Mouse (Mus musculus): ENCODE measurements around the gene Gpr18. TPM values are rescaled to one million over a fixed set of nuclear protein-coding genes. Genes with fewer than 3 reads are reported as not detected.

The Gpr18 gene
- polyA plus RNA-seq, 2 experiments = 0.08 to 0.17 TPM

DNA sequence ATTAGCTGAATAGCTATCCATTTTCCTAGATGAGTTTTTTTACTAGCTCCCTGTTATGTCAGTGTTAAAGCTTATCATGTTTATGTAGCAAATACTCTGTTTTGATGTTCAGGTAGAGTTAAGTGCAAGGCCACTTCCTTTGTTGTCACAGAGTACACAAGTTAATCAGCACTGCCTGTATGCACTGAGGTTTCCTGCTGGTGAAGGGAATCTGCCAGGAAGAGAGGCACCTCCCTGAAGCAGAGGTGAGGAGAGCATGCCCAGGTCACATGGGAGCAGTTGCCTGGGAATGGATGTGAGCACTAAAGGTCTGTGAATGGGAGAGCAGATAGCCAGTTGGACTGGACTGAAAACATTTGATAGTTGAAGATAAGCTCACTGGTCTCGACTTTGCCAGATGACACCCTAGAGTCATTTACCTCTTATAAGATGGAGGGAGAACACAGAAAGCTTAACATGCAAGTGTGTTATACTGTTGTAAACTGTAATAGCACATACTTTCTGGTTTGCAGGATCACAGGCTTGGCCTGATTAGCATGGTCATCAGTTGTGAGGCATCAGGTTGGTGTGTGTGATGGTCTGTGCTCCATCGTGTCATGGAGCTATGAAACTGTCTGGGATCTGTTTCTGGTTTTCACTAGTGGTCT lies 35.9 kb upstream of the Gpr18 start:
- H3K4me3 ChIP-seq (ENCODE audit: insufficient read depth in 1 of 2, low read depth in 2 of 2, low read length in 2 of 2) = no peak overlapping the region
- no peaks in the 10 kb centered on the region for H3K9me3 ChIP-seq (ENCODE audit: control insufficient read depth, low read length)
- H3K27ac ChIP-seq = no peak overlapping the region
- no peak overlapping the region for H3K4me2 ChIP-seq (ENCODE audit: low read depth)
- peak in 1 of 3 experiments; percentile 22 for DNase-seq (ENCODE audit: low read depth in 3 of 3, low spot score in 3 of 3)
- peaks cover 10 to 19% of the 10 kb centered on the region in 2 experiments for H3K4me1 ChIP-seq (replicated peaks; ENCODE audit: control insufficient read depth in 2 of 2, insufficient read depth in 2 of 2, low read length in 1 of 2)
- 31% methylated on average over 2 of the region's 2 CpGs for WGBS (ENCODE audit: insufficient replicate concordance)
- TF ChIP-seq CTCF (IDR thresholded peaks at IDR 0.05; ENCODE audit: low read depth) (no peak), EP300 (IDR thresholded peaks at IDR 0.05; ENCODE audit: low read depth) (no peak)
- no peaks in the 10 kb centered on the region for H3K27me3 ChIP-seq (ENCODE audit: control insufficient read depth, insufficient read depth, low read length)
- no peak overlapping the region for H3K9ac ChIP-seq (replicated peaks)
- peak; percentile 76 for ATAC-seq (ENCODE audit: insufficient read depth)
- H3K36me3 ChIP-seq (replicated peaks; ENCODE audit: control insufficient read depth, insufficient read depth, low read depth) = no peaks in the 10 kb centered on the region

DNA sequence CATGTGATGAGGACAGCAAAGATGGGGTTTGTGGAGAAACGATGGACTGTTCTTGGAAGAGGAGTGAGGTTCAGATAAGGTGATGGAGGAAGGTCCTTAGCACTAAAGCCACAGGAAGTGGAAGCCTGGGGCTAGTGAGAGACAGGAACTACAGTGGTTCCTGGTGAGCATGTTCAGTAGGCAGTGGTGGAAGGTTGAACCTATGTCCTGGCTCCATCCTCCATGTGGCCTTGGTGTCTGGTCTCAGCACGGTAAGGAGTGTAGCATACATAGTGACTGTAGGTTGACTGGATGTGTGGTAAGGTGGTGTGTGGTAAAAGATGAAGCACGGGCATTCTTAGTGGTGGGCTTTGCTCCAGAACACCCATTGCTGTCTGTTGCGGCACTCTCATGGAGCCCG lies 34.3 kb upstream of the Gpr18 start:
- no peaks in the 10 kb centered on the region for H3K36me3 ChIP-seq (replicated peaks; ENCODE audit: control insufficient read depth, insufficient read depth, low read depth)
- no peak for TF ChIP-seq EP300 (IDR thresholded peaks at IDR 0.05; ENCODE audit: low read depth)
- no peak for TF ChIP-seq CTCF (IDR thresholded peaks at IDR 0.05; ENCODE audit: low read depth)
- ATAC-seq (ENCODE audit: insufficient read depth) (no peak), DNase-seq (ENCODE audit: low read depth in 3 of 3, low spot score in 3 of 3) (no peak)
- WGBS (ENCODE audit: insufficient replicate concordance) = 62% methylated on average over 5 of the region's 5 CpGs
- no peaks in the 10 kb centered on the region for H3K9me3 ChIP-seq (ENCODE audit: control insufficient read depth, low read length)
- no peak overlapping the region for H3K4me2 ChIP-seq (ENCODE audit: low read depth)
- H3K27ac ChIP-seq = no peak overlapping the region
- H3K4me3 ChIP-seq (ENCODE audit: insufficient read depth in 1 of 2, low read depth in 2 of 2, low read length in 2 of 2) = no peak overlapping the region
- no peaks in the 10 kb centered on the region for H3K27me3 ChIP-seq (ENCODE audit: control insufficient read depth, insufficient read depth, low read length)
- H3K4me1 ChIP-seq (replicated peaks; ENCODE audit: control insufficient read depth in 2 of 2, insufficient read depth in 2 of 2, low read length in 1 of 2) = peaks cover 10 to 19% of the 10 kb centered on the region in 2 experiments
- no peak overlapping the region for H3K9ac ChIP-seq (replicated peaks)

DNA sequence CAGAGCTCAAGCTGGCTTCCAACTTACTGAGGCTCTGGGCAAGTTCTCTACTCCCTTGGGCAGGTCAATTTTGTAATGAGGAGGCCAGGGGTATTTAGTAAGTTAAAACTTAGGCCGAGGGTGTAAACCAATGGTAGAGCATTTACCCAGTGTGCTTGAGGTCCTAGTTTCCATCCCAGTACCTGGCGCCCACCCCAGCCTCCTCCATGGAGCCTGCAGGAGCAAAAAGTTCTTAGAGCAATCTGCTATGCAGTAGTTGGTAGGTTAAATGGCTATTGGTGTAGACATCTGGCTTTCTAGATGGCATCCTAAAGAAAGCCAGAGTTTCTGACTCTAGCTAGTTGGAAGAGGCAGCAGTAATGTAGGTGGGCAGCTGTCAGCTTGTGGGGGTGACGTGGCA lies 33.9 kb upstream of the Gpr18 start:
- H3K9ac ChIP-seq (replicated peaks) = no peak overlapping the region
- no peaks in the 10 kb centered on the region for H3K27me3 ChIP-seq (ENCODE audit: control insufficient read depth, insufficient read depth, low read length)
- no peak overlapping the region for H3K4me3 ChIP-seq (ENCODE audit: insufficient read depth in 1 of 2, low read depth in 2 of 2, low read length in 2 of 2)
- H3K27ac ChIP-seq = no peak overlapping the region
- DNase-seq (ENCODE audit: low read depth in 3 of 3, low spot score in 3 of 3) (no peak), ATAC-seq (ENCODE audit: insufficient read depth) (no peak)
- no peak for TF ChIP-seq EP300 (IDR thresholded peaks at IDR 0.05; ENCODE audit: low read depth)
- TF ChIP-seq CTCF (IDR thresholded peaks at IDR 0.05; ENCODE audit: low read depth) = no peak
- no peaks in the 10 kb centered on the region for H3K9me3 ChIP-seq (ENCODE audit: control insufficient read depth, low read length)
- no peaks in the 10 kb centered on the region for H3K36me3 ChIP-seq (replicated peaks; ENCODE audit: control insufficient read depth, insufficient read depth, low read depth)
- H3K4me1 ChIP-seq (replicated peaks; ENCODE audit: control insufficient read depth in 2 of 2, insufficient read depth in 2 of 2, low read length in 1 of 2) = peaks cover 10 to 19% of the 10 kb centered on the region in 2 experiments
- 66% methylated on average over 3 of the region's 3 CpGs for WGBS (ENCODE audit: insufficient replicate concordance)
- H3K4me2 ChIP-seq (ENCODE audit: low read depth) = no peak overlapping the region

DNA sequence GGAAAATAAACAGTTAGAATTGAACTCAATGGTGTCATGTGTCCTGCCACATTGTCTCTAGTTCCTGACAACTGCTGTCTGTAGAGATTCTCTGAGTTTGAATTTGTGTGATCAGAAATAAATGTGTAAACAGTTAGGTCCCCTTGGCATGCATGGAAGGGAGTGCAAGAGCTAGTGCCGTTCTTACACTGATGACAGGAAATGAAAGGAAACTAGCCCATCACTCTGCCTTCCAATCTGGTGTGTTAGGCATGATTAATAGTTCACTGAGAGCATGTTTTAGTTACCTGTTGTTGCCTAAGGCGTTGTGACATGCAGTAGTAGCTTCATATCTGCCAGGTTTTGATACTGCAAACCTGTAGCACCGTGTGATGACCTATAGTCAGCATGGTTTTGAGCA lies 32.4 kb upstream of the Gpr18 start:
- no peak overlapping the region for H3K4me3 ChIP-seq (ENCODE audit: insufficient read depth in 1 of 2, low read depth in 2 of 2, low read length in 2 of 2)
- TF ChIP-seq CTCF (IDR thresholded peaks at IDR 0.05; ENCODE audit: low read depth) = no peak
- no peak for TF ChIP-seq EP300 (IDR thresholded peaks at IDR 0.05; ENCODE audit: low read depth)
- H3K27ac ChIP-seq = no peak overlapping the region
- H3K4me2 ChIP-seq (ENCODE audit: low read depth) = no peak overlapping the region
- no peaks in the 10 kb centered on the region for H3K9me3 ChIP-seq (ENCODE audit: control insufficient read depth, low read length)
- DNase-seq (ENCODE audit: low read depth in 3 of 3, low spot score in 3 of 3) (no peak), ATAC-seq (ENCODE audit: insufficient read depth) (no peak)
- H3K9ac ChIP-seq (replicated peaks) = no peak overlapping the region
- no peaks in the 10 kb centered on the region for H3K27me3 ChIP-seq (ENCODE audit: control insufficient read depth, insufficient read depth, low read length)
- H3K4me1 ChIP-seq (replicated peaks; ENCODE audit: control insufficient read depth in 2 of 2, insufficient read depth in 2 of 2, low read length in 1 of 2) = peaks cover 10 to 19% of the 10 kb centered on the region in 2 experiments
- H3K36me3 ChIP-seq (replicated peaks; ENCODE audit: control insufficient read depth, insufficient read depth, low read depth) = no peaks in the 10 kb centered on the region
- 61% methylated on average over 3 of the region's 3 CpGs for WGBS (ENCODE audit: insufficient replicate concordance)

DNA sequence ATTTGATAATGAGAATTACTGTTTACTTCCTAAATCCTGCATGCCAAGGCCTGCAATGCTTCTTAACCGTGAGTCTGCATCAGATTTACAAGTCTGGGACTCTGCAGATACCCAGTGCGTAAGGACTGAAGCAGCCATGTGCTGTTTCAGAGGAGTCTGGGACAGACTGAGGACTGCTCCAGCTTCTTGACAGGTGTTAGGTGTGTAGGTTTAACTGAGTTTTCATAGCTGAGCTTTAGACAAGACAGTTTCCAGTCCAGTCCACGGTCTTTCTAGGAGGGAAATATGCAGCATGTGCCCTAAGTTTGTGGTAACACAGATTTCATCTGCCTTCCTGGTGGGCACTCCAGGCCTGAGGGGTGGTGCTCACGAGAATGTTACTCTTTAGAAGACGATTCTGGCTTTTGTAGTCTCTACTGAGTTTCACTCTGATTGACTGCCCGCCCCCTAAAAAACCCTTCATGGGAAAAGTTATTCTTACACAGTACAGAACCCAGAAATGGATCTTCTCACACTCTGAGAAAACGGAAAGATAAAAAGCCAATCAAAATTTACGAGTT lies 31.7 kb upstream of the Gpr18 start:
- DNase-seq (ENCODE audit: low read depth in 3 of 3, low spot score in 3 of 3) = no peak

More for the DNA sequence above, 31.7 kb upstream of the Gpr18 start:
- no peaks in the 10 kb centered on the region for H3K9me3 ChIP-seq (ENCODE audit: control insufficient read depth, low read length)
- no peak overlapping the region for H3K9ac ChIP-seq (replicated peaks)
- no peak overlapping the region for H3K4me3 ChIP-seq (ENCODE audit: insufficient read depth in 1 of 2, low read depth in 2 of 2, low read length in 2 of 2)
- no peak overlapping the region for H3K4me2 ChIP-seq (ENCODE audit: low read depth)
- no peaks in the 10 kb centered on the region for H3K27me3 ChIP-seq (ENCODE audit: control insufficient read depth, insufficient read depth, low read length)
- WGBS (ENCODE audit: insufficient replicate concordance) = 47% methylated on average over 8 of the region's 8 CpGs
- ATAC-seq (ENCODE audit: insufficient read depth) = no peak
- H3K27ac ChIP-seq = no peak overlapping the region
- TF ChIP-seq EP300 (IDR thresholded peaks at IDR 0.05; ENCODE audit: low read depth) (no peak), CTCF (IDR thresholded peaks at IDR 0.05; ENCODE audit: low read depth) (no peak)
- peaks cover 10 to 19% of the 10 kb centered on the region in 2 experiments for H3K4me1 ChIP-seq (replicated peaks; ENCODE audit: control insufficient read depth in 2 of 2, insufficient read depth in 2 of 2, low read length in 1 of 2)
- H3K36me3 ChIP-seq (replicated peaks; ENCODE audit: control insufficient read depth, insufficient read depth, low read depth) = no peaks in the 10 kb centered on the region
